Mouse (Mus musculus): ENCODE data around the gene Rbpj. TPM values are rescaled to one million over a fixed set of nuclear protein-coding genes. Genes with fewer than 3 reads are reported as not detected.

Gene Rbpj
- polyA plus RNA-seq, 1 experiment from 2014 or later = 36.4 TPM

DNA sequence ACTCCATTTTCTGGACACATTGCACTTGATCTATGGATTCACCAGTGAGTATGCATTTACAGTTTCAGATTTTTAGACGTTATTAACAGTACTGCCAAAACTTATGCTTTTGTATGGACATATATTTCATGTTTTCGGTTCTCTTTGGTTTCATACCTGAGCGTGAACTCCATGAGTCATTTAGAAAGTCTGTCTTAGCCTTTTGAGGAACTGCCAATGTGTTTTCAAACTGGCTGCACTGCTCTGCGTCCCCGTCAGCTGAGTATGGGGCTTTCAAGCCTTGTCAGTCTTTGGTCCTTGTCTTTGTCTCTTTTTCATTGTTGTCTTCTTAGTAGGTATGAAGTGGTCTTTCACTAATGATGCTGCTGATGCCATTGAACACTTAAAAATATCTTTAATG, 106.5 kb downstream of the Rbpj start:
- no peak overlapping the region for H3K27ac ChIP-seq (replicated peaks)
- WGBS = 87% methylated on average over 5 of the region's 5 CpGs
- no peak for ATAC-seq (ENCODE audit: insufficient number of reproducible peaks, low FRiP score, low TSS enrichment, low read depth)

DNA sequence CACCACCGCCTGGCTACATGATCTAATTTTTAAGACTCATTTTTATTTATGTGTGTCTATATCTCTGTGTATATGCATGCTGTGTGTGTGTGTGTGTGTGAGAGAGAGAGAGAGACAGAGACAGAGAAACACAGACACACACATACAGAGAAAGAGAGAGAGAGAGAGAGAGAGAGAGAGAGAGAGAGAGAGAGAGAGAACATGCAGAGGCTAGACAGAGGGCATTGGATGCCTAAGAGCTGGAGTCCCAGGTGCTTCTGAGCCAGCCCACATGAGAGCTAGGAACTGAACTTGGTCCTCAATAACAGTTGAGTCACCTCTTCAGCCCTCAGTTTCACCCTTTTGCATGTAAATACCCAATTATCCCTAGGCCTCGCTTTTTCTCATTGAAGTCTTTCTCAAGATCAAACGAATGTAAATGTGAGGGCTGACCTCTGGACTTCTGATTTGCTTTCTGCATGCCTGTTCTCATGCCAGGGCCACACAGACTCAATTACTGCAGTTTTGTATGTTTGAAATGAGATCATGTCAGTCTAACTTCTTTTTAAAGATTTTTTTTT, 109.0 kb downstream of the Rbpj start:
- WGBS = 59% methylated on average over 3 of the region's 3 CpGs
- Histone ChIP-seq H3K9ac (no peak overlapping the region), H3K27ac (replicated peaks) (no peak overlapping the region), H3K36me3 (no peaks in the 10 kb centered on the region), H3K4me1 (no peaks in the 10 kb centered on the region), H3K4me2 (replicated peaks) (no peak overlapping the region), H3K9me3 (replicated peaks) (no peaks in the 10 kb centered on the region), H3K27me3 (no peaks in the 10 kb centered on the region), H3K4me3 (replicated peaks) (no peak overlapping the region)
- no peak for ATAC-seq (ENCODE audit: insufficient number of reproducible peaks, low FRiP score, low TSS enrichment, low read depth)

More for the DNA sequence above, 106.5 kb downstream of the Rbpj start:
- Histone ChIP-seq H3K4me2 (replicated peaks) (no peak overlapping the region), H3K9me3 (replicated peaks) (no peaks in the 10 kb centered on the region), H3K4me1 (no peaks in the 10 kb centered on the region), H3K9ac (no peak overlapping the region), H3K27me3 (no peaks in the 10 kb centered on the region), H3K4me3 (replicated peaks) (no peak overlapping the region), H3K36me3 (no peaks in the 10 kb centered on the region)

DNA sequence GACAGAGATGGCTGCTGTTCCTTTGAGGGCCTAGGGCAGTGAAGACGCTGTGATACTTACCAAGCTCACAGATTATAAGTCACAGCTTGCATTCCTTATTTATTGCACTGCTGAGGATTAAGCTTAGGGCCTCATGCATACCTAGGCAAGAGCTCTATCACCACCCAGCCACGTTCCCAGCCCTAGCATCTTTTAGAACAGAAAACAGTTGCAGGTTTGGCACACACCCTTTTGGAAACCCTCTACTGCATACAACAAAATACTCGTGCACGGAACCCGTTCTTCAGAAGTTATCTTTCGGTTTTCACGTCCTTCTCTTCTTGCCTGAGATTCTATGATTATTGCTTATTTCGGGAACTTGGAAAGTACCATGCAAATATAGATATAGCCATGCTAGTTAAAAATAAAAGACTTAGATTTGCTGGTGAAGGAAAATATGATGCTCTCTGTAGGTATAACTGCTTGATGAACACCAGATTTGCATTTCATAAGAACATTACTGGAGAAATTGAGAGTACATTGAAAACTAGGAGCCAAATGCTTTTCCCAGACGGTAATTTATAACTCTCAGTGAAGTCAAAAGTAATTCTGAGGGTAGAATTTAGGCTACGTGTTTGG, 111.4 kb downstream of the Rbpj start:
- Histone ChIP-seq H3K27ac (replicated peaks) (no peak overlapping the region), H3K9ac (no peak overlapping the region), H3K4me2 (replicated peaks) (no peak overlapping the region), H3K4me3 (replicated peaks) (no peak overlapping the region), H3K4me1 (no peaks in the 10 kb centered on the region), H3K27me3 (no peaks in the 10 kb centered on the region), H3K9me3 (replicated peaks) (no peaks in the 10 kb centered on the region), H3K36me3 (no peaks in the 10 kb centered on the region)
- ATAC-seq (ENCODE audit: insufficient number of reproducible peaks, low FRiP score, low TSS enrichment, low read depth) = no peak
- WGBS = 65% methylated on average over 10 of the region's 10 CpGs

DNA sequence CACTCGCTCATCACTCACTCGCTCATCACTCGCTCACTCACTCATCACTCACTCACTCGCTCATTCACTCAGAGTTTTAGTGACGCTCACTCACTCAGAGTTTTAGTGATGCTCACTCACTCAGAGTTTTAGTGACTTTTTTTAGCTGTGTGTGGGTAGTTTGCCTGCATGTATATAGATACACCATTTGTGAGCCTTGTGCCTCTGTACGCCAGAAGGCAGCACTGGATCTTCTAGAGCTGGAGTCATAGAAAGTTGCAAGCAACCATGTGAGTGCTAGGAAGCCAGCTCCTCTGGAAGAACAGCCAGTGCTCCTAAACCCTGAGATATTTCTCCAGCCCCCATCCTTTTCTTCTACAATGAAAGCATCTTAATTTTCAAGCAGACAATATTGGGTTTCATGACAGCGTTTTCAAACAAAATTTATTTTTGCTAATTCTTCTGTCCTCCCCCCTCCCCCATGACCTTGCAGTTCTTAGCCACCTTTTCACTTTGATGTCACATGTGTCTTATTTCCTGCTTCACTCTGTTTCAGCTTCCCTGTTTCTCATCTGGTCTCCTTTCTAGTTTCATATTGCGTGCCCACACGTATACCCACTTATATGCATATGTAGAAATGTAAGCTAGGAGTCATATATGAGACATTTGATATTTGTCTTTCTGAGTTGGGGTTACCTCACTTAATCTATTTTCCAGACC, 118.3 kb downstream of the Rbpj start:
- Histone ChIP-seq H3K27ac (replicated peaks) (no peak overlapping the region), H3K4me1 (peaks cover 6% of the 10 kb centered on the region; the same call in 1 of the 2 replicates), H3K36me3 (no peaks in the 10 kb centered on the region), H3K4me2 (replicated peaks) (no peak overlapping the region), H3K27me3 (peaks cover 6% of the 10 kb centered on the region), H3K9me3 (replicated peaks) (no peaks in the 10 kb centered on the region), H3K4me3 (replicated peaks) (no peak overlapping the region), H3K9ac (no peak overlapping the region)
- ATAC-seq (ENCODE audit: insufficient number of reproducible peaks, low FRiP score, low TSS enrichment, low read depth) = no peak
- WGBS = 84% methylated on average over 9 of the region's 9 CpGs

DNA sequence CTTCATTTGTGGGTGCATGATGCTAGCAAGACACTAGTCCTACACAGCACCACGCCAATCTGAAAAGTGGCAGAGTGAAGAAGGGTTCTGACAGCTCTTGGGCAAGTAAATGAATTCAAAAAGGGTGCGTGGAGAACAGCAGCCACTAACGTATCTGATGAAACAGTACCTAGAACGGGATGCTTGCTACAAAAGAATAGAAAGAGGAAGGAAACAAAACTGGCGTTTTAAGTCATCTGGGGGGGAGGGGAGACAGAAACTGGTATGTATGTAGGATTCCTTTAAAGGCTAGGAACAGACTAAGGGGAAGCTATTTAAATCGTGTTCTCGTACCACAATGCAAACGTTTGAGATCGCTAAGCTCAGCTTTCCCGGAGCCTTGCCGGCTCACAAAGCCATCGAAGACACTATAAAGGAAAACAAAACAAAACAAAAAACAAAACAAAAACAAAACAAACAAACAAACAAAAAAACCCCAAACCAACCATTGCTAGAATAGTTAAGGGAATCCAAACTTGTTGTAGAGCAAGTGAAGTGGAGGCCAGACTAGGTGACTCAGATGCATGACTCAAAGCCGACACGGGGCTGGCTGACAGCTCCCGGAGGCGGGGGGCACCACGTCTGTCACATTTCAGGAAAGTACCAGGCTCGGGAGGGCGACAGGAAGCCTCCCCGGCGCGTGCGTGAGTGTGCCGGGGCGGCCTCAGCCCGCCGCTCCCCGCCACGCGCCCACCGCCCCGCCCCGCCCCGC, 122.6 kb downstream of the Rbpj start:
- peak overlapping the region; percentile 99 for H3K27ac ChIP-seq (replicated peaks)
- peak overlapping the region; percentile 97 for H3K4me2 ChIP-seq (replicated peaks)
- peaks cover 6% of the 10 kb centered on the region for H3K27me3 ChIP-seq
- H3K4me1 ChIP-seq = peaks cover 19% of the 10 kb centered on the region
- WGBS = 1% methylated on average over 34 of the region's 34 CpGs
- peak overlapping the region; percentile 50 for H3K9ac ChIP-seq
- H3K4me3 ChIP-seq (replicated peaks) = peak overlapping the region; percentile 89
- H3K36me3 ChIP-seq = no peaks in the 10 kb centered on the region
- no peaks in the 10 kb centered on the region for H3K9me3 ChIP-seq (replicated peaks)
- ATAC-seq (ENCODE audit: insufficient number of reproducible peaks, low FRiP score, low TSS enrichment, low read depth) = no peak; the same call in 1 of the 2 replicates

DNA sequence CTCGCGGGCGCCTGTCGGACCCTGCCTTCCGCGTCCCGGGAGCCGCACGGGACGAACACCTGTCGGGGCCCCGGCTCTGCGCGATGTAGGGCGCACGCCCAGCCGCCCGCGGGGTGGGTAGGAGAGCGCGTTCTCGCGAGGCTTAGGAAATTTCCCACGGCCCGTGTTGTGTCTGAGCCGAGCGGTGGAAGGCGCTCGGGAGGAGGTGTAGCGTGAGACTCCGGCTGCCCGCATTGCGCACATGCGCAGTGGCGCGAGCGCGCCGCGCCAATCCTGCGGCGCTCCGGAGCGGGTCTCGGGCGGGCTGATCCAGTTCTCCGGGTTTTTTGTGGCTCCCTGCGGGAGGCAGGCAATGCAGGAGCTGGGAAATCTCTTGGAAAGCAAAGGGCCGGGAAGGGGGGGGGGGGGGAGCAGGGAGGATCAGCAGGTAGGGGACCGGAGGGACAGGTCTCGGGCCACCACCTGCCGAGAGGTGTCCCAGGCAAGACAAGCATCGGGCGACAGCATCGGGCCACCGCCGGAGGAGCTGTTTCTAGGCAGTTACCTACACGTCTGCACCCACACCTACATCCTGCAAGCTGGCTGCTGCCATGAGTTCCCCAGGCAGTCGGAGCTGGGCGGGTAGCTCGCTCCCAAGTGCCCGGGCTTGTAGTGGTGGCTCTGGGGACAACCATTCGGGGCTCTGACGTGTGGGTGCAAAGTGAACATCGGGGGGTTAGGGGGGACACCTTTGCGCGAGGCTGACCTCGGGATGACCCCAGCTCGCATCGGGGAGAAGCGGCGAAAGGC, 123.4 kb downstream of the Rbpj start:
- under 1% methylated on average over 72 of the region's 72 CpGs for WGBS
- peak overlapping the region; percentile 50 for H3K9ac ChIP-seq
- H3K27ac ChIP-seq (replicated peaks) = peak overlapping the region; percentile 99
- H3K27me3 ChIP-seq = peaks cover 6% of the 10 kb centered on the region
- ATAC-seq (ENCODE audit: insufficient number of reproducible peaks, low FRiP score, low TSS enrichment, low read depth) = peak; percentile 89
- no peaks in the 10 kb centered on the region for H3K36me3 ChIP-seq
- H3K9me3 ChIP-seq (replicated peaks) = no peaks in the 10 kb centered on the region
- H3K4me2 ChIP-seq (replicated peaks) = peak overlapping the region; percentile 97
- peak overlapping the region; percentile 89 for H3K4me3 ChIP-seq (replicated peaks)
- H3K4me1 ChIP-seq = peaks cover 23% of the 10 kb centered on the region

DNA sequence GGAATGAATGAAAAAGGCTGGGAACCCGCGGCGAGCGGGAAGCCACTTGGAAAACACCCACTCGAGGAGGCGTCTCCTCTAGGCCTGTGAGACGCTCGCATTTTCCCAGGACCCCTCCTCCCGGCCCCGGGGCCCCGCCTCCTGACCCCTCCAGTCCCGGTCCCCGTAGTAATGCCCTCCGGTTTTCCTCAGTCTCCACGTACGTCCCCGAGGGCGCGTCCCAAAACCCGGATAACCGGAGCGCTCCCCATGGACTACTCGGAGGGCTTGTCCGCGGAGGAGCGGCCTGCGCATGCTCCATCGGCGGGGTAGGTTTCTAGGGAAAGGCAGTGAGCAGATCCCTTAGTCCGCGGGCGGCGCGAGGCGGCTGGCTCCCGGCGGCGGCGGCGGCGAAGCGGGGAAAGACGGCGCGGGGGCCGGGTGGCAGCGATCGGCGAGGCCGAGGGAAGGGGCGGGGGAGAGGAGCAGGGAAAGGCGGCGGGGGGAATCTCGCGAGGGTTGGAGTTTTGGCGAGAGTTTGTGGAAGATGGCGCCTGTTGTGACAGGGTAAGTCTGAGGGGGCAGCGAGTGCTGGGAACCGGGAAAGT, 124.3 kb downstream of the Rbpj start:
- Histone ChIP-seq H3K27ac (replicated peaks) (peak overlapping the region; percentile 99), H3K36me3 (no peaks in the 10 kb centered on the region), H3K9me3 (replicated peaks) (no peaks in the 10 kb centered on the region), H3K9ac (peak overlapping the region; percentile 90), H3K27me3 (peaks cover 6% of the 10 kb centered on the region), H3K4me3 (replicated peaks) (peak overlapping the region; percentile 89), H3K4me2 (replicated peaks) (peak overlapping the region; percentile 97), H3K4me1 (peaks cover 24% of the 10 kb centered on the region)
- under 1% methylated on average over 59 of the region's 59 CpGs for WGBS
- ATAC-seq (ENCODE audit: insufficient number of reproducible peaks, low FRiP score, low TSS enrichment, low read depth) = peak; percentile 91

DNA sequence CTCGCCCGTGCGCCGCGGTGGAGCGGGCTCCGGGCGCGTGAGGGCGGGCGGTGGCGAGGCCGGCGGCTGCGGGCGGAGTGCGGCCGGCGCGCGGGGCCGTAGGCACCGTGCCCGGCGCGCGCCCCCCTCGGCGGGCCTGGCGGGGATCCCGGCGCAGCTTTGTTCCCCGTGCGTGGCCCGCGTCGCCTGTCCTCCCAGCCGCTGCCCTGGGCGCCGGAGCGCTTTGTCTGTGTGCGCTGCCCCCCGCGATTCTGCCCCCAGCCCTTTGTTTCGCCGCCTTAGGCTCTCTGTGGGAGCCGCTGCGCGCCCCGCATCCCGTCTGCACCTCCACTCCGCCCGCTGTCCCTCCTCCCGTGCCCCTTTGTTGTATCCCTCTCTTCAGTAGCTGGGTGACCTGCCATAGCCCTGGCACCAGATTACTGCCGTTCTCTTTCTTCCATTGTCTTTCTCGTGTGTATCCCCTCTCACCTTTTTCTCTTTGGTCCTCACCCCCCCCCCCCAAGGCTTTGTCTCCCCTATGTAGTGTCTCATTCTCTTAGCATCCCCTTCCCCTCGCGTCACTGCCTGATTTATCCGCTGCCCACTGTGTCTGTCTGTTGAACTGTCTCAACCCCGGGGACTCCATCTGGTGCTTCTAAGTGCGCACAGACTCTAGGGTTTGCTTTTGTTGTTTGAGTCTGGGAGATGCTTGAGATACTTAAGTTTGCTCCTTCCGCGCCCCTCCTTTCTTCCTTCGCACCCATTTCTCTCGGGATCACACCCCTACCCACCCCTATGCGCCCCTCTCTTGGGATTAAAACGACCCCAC, 125.1 kb downstream of the Rbpj start:
- peaks cover 24% of the 10 kb centered on the region for H3K4me1 ChIP-seq
- peak overlapping the region; percentile 97 for H3K4me2 ChIP-seq (replicated peaks)
- H3K9me3 ChIP-seq (replicated peaks) = no peaks in the 10 kb centered on the region
- ATAC-seq (ENCODE audit: insufficient number of reproducible peaks, low FRiP score, low TSS enrichment, low read depth) = no peak
- no peaks in the 10 kb centered on the region for H3K36me3 ChIP-seq
- H3K27me3 ChIP-seq = peaks cover 6% of the 10 kb centered on the region
- H3K9ac ChIP-seq = peak overlapping the region; percentile 90
- H3K4me3 ChIP-seq (replicated peaks) = peak overlapping the region; percentile 89
- WGBS = under 1% methylated on average over 47 of the region's 67 CpGs
- H3K27ac ChIP-seq (replicated peaks) = peak overlapping the region; percentile 99

DNA sequence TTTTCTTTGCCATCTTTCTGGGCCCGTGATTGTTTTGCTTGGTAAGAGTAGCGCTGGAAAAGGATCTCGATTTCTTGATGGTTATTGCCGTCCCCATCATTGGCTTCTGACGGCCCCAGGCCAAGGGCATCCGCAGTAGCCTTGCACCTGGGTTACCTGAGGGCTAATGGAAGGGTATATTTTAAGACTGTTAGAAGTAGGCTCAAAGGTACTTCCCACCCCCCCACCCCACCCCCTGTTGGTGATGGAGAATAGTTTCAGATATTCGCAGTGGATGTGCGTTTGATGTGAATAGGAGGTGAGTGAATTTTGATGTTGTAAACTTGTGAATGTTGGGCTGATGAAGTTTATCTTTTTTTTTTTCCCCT, 125.7 kb downstream of the Rbpj start:
- ATAC-seq (ENCODE audit: insufficient number of reproducible peaks, low FRiP score, low TSS enrichment, low read depth) = no peak
- peak overlapping the region; percentile 89 for H3K4me3 ChIP-seq (replicated peaks)
- peak overlapping the region; percentile 99; the same call in 1 of the 2 replicates for H3K27ac ChIP-seq (replicated peaks)
- no peaks in the 10 kb centered on the region for H3K9me3 ChIP-seq (replicated peaks)
- WGBS = 2% methylated on average over 8 of the region's 8 CpGs
- H3K9ac ChIP-seq = peak overlapping the region; percentile 90; the same call in 1 of the 2 replicates
- peak overlapping the region; percentile 97 for H3K4me2 ChIP-seq (replicated peaks)
- H3K36me3 ChIP-seq = no peaks in the 10 kb centered on the region
- H3K4me1 ChIP-seq = peaks cover 25% of the 10 kb centered on the region
- H3K27me3 ChIP-seq = peaks cover 5% of the 10 kb centered on the region

All from embryonic facial prominence, embryonic 15.5 days (tissue).